Mouse (Mus musculus): ENCODE measurements around the gene Cdk19. TPM values are rescaled to one million over a fixed set of nuclear protein-coding genes. Genes with fewer than 3 reads are reported as not detected.

Gene Cdk19
- total and polyA plus RNA-seq, 3 experiments: 2.8 to 8.2 TPM; not detected in 1

- Histone ChIP-seq H3K4me1 (ENCODE audit: control insufficient read depth in 1 of 2, insufficient read depth in 2 of 2, low read length in 2 of 2) (peaks cover 0 to 3% of the 10 kb centered on the region in 2 experiments), H3K9me3 (replicated peaks; ENCODE audit: insufficient read depth, low read length) (no peaks in the 10 kb centered on the region), H3K79me2 (ENCODE audit: control insufficient read depth, insufficient read depth, low read length, poor library complexity) (no peaks in the 10 kb centered on the region), H3K4me3 (ENCODE audit: control insufficient read depth in 1 of 2, insufficient read depth in 1 of 2, low read depth in 2 of 2, low read length in 2 of 2) (no peak overlapping the region), H3K36me3 (ENCODE audit: control insufficient read depth in 1 of 2, insufficient read depth in 2 of 2, low read length in 2 of 2) (peaks cover 0 to 6% of the 10 kb centered on the region in 2 experiments; a peak in 2 of 4 replicates), H3K9ac (ENCODE audit: control insufficient read depth, low read depth, low read length, poor library complexity, severe bottlenecking) (no peak overlapping the region), H3K27ac (ENCODE audit: control insufficient read depth, low read depth, low read length) (no peak overlapping the region), H3K27me3 (ENCODE audit: control insufficient read depth in 1 of 2, insufficient read depth in 2 of 2, low read length in 2 of 2) (no peaks in the 10 kb centered on the region)
- no peak for DNase-seq (ENCODE audit: low read depth, low spot score)
- TF ChIP-seq E2F4 (IDR thresholded peaks at IDR 0.05; ENCODE audit: borderline replicate concordance, low read depth, low read length) (no peak), ELF1 (IDR thresholded peaks at IDR 0.05; ENCODE audit: low read depth, low read length) (no peak), NELFE (IDR thresholded peaks at IDR 0.05; ENCODE audit: low read depth, low read length) (no peak), CHD1 (IDR thresholded peaks at IDR 0.05; ENCODE audit: low read depth, low read length) (no peak), ZC3H11A (IDR thresholded peaks at IDR 0.05; ENCODE audit: low read depth, low read length) (no peak), SMC3 (IDR thresholded peaks at IDR 0.05; ENCODE audit: low read depth, low read length) (no peak), ZNF384 (IDR thresholded peaks at IDR 0.05; ENCODE audit: low read depth, low read length) (no peak), CHD2 (IDR thresholded peaks at IDR 0.05; ENCODE audit: low read length) (no peak), RAD21 (IDR thresholded peaks at IDR 0.05; ENCODE audit: low read depth, low read length) (no peak), MAFK (IDR thresholded peaks at IDR 0.05; ENCODE audit: borderline replicate concordance, low read depth, low read length) (no peak), POLR2A (IDR thresholded peaks at IDR 0.05; ENCODE audit: control insufficient read depth in 1 of 2, insufficient read depth in 1 of 2, low read depth in 1 of 2, low read length in 2 of 2, poor library complexity in 1 of 2) (no peak), TAL1 (IDR thresholded peaks at IDR 0.05; ENCODE audit: low read length) (no peak), RCOR1 (IDR thresholded peaks at IDR 0.05; ENCODE audit: low read depth, low read length) (no peak), NRF1 (IDR thresholded peaks at IDR 0.05; ENCODE audit: insufficient read depth, low read depth, low read length, poor library complexity, severe bottlenecking) (no peak), TCF12 (IDR thresholded peaks at IDR 0.05; ENCODE audit: low read depth, low read length) (no peak), ZKSCAN1 (IDR thresholded peaks at IDR 0.05; ENCODE audit: low read depth, low read length) (no peak), ETS1 (IDR thresholded peaks at IDR 0.05; ENCODE audit: low read depth, low read length) (no peak), MAZ (IDR thresholded peaks at IDR 0.05; ENCODE audit: low read depth, low read length) (no peak)
Observed at GRCm38 (mm10) chr10:40364642-40365361, 25.4 kb downstream of the Cdk19 start.

- Histone ChIP-seq H3K27me3 (ENCODE audit: control insufficient read depth in 1 of 2, insufficient read depth in 2 of 2, low read length in 2 of 2) (no peaks in the 10 kb centered on the region), H3K27ac (ENCODE audit: control insufficient read depth, low read depth, low read length) (no peak overlapping the region), H3K9ac (ENCODE audit: control insufficient read depth, low read depth, low read length, poor library complexity, severe bottlenecking) (no peak overlapping the region), H3K4me1 (ENCODE audit: control insufficient read depth in 1 of 2, insufficient read depth in 2 of 2, low read length in 2 of 2) (peaks cover 3 to 4% of the 10 kb centered on the region in 2 experiments), H3K36me3 (ENCODE audit: control insufficient read depth in 1 of 2, insufficient read depth in 2 of 2, low read length in 2 of 2) (peaks cover 0 to 10% of the 10 kb centered on the region in 2 experiments; a peak in 2 of 4 replicates), H3K9me3 (replicated peaks; ENCODE audit: insufficient read depth, low read length) (no peaks in the 10 kb centered on the region), H3K4me3 (ENCODE audit: control insufficient read depth in 1 of 2, insufficient read depth in 1 of 2, low read depth in 2 of 2, low read length in 2 of 2) (no peak overlapping the region), H3K79me2 (ENCODE audit: control insufficient read depth, insufficient read depth, low read length, poor library complexity) (no peaks in the 10 kb centered on the region)
- TF ChIP-seq TAL1 (IDR thresholded peaks at IDR 0.05; ENCODE audit: low read length) (no peak), GABPA (IDR thresholded peaks at IDR 0.05; ENCODE audit: low read depth, low read length) (no peak), SMC3 (IDR thresholded peaks at IDR 0.05; ENCODE audit: low read depth, low read length) (no peak), POLR2AphosphoS2 (IDR thresholded peaks at IDR 0.05; ENCODE audit: low read length) (no peak), ETS1 (IDR thresholded peaks at IDR 0.05; ENCODE audit: low read depth, low read length) (no peak), MAZ (IDR thresholded peaks at IDR 0.05; ENCODE audit: low read depth, low read length) (no peak), CTCF (IDR thresholded peaks at IDR 0.05 in 2 of 3, conservative IDR thresholded peaks at IDR 0.05 in 1 of 3; ENCODE audit: control insufficient read depth in 1 of 3, insufficient read depth in 1 of 3, low read depth in 2 of 3, low read length in 3 of 3, poor library complexity in 1 of 3, severe bottlenecking in 1 of 3) (no peak)
- no peak for DNase-seq (ENCODE audit: low read depth, low spot score)
Observed at GRCm38 (mm10) chr10:40365991-40366390, 26.6 kb downstream of the Cdk19 start.
